Mouse (Mus musculus) layer of hippocampus, adult 8-10 months (tissue): ENCODE measurements at regions not wholly inside any gene's neighbourhood (a gene's known extent, or its start where the extent isn't known, plus 50 kb on each side); places are given as distances from the start of the nearest gene placed in this dataset.
A peak's percentile ranks its signal among the peaks of the same experiment; 100 is the strongest.

ENCODE experiments used
- DNase-seq, 2 experiments: peaks; one replicate each; pipeline ENCODE4 v3.0.0; 2022; ENCODE audit warnings: low spot score in 2 of 2

DNA sequence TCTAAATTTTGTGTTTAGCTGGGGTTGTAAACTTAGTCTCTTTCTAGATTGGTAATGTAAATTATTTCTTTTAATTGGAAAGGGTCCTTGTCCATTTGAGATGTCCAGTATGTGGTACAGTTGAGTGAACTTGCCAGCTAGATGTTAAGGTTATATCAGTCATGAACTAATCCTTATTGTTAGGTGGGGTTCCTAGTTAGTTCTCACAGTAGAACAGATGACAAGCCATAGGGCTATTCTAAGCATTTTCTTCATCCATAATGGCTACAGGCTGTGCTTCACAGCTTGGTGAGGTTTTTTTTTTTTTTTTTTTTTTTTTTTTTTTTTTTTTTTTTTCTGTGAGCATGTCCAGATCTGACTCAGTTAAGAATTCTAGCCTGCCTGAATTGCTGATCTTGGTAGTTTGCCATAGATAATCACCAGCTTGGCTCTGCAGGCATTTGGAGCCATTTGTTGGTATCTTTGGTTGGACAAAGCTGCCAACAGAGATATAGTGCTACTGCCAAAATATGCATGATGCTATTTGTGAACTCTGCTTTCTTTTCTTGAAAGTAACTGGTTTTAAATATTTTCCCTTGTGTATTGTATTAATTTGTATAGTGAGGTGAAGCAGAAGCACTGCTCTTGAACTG lies 669.2 kb downstream of the 4931400O07Rik start:
- peak in 1 of 2 experiments; percentile 4 for DNase-seq
